Mouse (Mus musculus) bone marrow macrophage, adult 2 months (primary cell): Measurements from ENCODE around the gene Gm16503.

Experiments
- CTCF ChIP-seq: IDR thresholded peaks from 2 replicates; pipeline ENCODE4 v1.5.1; 2012; ENCODE audit warnings: low read depth, mild to moderate bottlenecking, low read length, moderate library complexity
- POLR2A ChIP-seq: IDR thresholded peaks from 2 replicates; pipeline ENCODE4 v1.6.1; 2012; ENCODE audit warnings: mild to moderate bottlenecking, low read depth, low read length, borderline replicate concordance

DNA sequence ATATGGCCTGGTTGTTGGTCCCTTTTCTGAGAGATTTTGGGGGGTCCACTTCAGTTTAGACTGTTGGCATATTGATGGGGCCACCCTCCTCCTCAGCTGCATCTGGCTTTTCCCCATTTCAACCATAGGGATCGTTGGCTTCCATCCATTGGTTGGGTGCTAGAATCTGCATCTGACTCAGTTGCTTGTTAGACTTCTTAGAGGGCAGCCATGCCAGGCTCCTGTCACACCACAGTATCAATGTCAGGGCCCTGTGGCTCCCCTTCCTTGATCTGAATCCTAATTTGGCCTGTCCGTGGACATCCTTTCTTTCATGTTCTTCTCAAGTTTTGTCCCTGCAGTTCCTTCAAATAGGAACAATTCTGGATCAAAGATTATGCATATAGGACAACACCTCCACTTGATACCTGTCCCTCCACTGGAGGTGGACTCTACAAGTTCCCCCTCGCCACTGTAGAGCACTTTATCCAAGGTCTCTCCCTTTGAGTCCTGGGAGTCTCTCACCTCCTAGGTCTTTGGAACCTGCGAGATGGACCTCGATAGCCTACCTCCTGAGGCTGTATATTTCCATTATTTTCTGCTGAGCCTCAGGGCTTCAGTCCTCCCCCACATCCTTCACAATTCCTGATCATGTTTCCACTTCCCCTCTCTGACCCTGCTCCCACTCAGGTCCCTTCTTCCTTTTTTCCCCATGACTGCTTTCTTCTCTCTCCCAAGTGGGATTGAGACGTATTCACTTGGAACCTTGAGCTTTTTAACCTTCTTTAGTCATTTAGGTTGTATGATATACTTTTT, 25.6 kb downstream of the Gm16503 start:
- TF ChIP-seq POLR2A: no peak
- no peak for TF ChIP-seq CTCF
